Mouse (Mus musculus): ENCODE data around the gene Olfr648.

GRCm38 (mm10) chr7:104129726-104130125 lies 53.5 kb downstream of the Olfr648 start, which contains the start of gene Ubqln5:
- TF ChIP-seq CTCF (IDR thresholded peaks at IDR 0.05; ENCODE audit: low read depth): no peak
- TF ChIP-seq EP300 (optimal IDR thresholded peaks at IDR 0.05): no peak
